Mouse (Mus musculus) liver, postnatal 0 days (tissue): ENCODE measurements around the gene Faim2. TPM values are rescaled to one million over a fixed set of nuclear protein-coding genes. Genes with fewer than 3 reads are reported as not detected.

Source experiments
- ATAC-seq: fragments of 200-750 bp; cut with Nextera tagmentation; 2 replicates; pipeline ENCODE4 v1.8.0; 2017; ENCODE audit warnings: mild to moderate bottlenecking, moderate library complexity
- DNase-seq: peaks from one replicate; pipeline ENCODE4 v3.0.0-alpha.2; 2016
- H3K27ac ChIP-seq: fragments of 300-500 bp; sonication (generic); 2 replicates; pipeline ENCODE4 v1.5.1; 2014; ENCODE audit warnings: antibody characterized with exemption, moderate library complexity, mild to moderate bottlenecking, low read depth
- H3K27me3 ChIP-seq: fragments of 300-500 bp; sonication (generic); 2 replicates; pipeline ENCODE4 v1.6.1; 2014; ENCODE audit warnings: low read length, control low read depth, mixed read lengths; ENCODE audit not compliant: insufficient read depth
- H3K36me3 ChIP-seq: fragments of 300-500 bp; sonication (generic); replicated peaks from 2 replicates; pipeline ENCODE4 v1.6.1; 2014; ENCODE audit warnings: mild to moderate bottlenecking, control low read depth, low read length, moderate library complexity, mixed read lengths; ENCODE audit not compliant: insufficient read depth
- H3K4me1 ChIP-seq: fragments of 300-500 bp; sonication (generic); 2 replicates; pipeline ENCODE4 v1.6.1; 2014; ENCODE audit warnings: antibody characterized with exemption, mild to moderate bottlenecking, control low read depth; ENCODE audit not compliant: insufficient read depth
- H3K4me2 ChIP-seq: fragments of 300-500 bp; sonication (generic); 2 replicates; pipeline ENCODE4 v1.6.1; 2014; ENCODE audit warnings: low read depth, mild to moderate bottlenecking, low read length, moderate library complexity, mixed read lengths
- H3K4me3 ChIP-seq: fragments of 300-500 bp; sonication (generic); 2 replicates; pipeline ENCODE4 v1.5.1; 2014; ENCODE audit warnings: low read depth, low read length
- H3K9ac ChIP-seq: fragments of 300-500 bp; sonication (generic); replicated peaks from 2 replicates; pipeline ENCODE4 v1.6.1; 2014; ENCODE audit warnings: mild to moderate bottlenecking, moderate library complexity
- H3K9me3 ChIP-seq: fragments of 300-500 bp; sonication (generic); 2 replicates; pipeline ENCODE4 v1.6.1; 2016; ENCODE audit warnings: mild to moderate bottlenecking, control low read depth, low read length, mixed read lengths
- CTCF ChIP-seq: sonication (generic); IDR thresholded peaks from 2 replicates; pipeline ENCODE4 v1.5.1; 2016; ENCODE audit warnings: antibody characterized with exemption, low read depth
- EP300 ChIP-seq: IDR thresholded peaks from 2 replicates; pipeline ENCODE4 v1.6.1; 2016; ENCODE audit warnings: antibody characterized with exemption, low read depth, mild to moderate bottlenecking
- WGBS: fragments of 180-500 bp; shearing (Covaris S2); extraction: QIAGEN DNeasy Blood & Tissue Kit; methylation state at CpG from one replicate; pipeline ENCODE4 v1.1.7; 2014; ENCODE audit not compliant: insufficient replicate concordance; 5-methylcytosine and 5-hydroxymethylcytosine counted together
- polyA plus RNA-seq: library from polyadenylated mRNA; unstranded; fragments of >200 nt; fragmentation: Nextera tagmentation; extraction: Ambion mirVana; gene quantifications from 2 replicates; pipeline ENCODE4 v1.2.1, GENCODE M21; 2015

The Faim2 gene
- polyA plus RNA-seq, 1 experiment from 2014 or later = not detected

GRCm38 (mm10) chr15:99553767-99554166 lies 25.8 kb upstream of the Faim2 start:
- 65% methylated on average over 6 of the region's 6 CpGs for WGBS
- Histone ChIP-seq H3K27me3 (no peaks in the 10 kb centered on the region), H3K9me3 (no peaks in the 10 kb centered on the region), H3K27ac (no peak overlapping the region), H3K9ac (no peak overlapping the region), H3K4me3 (no peak overlapping the region), H3K36me3 (no peaks in the 10 kb centered on the region), H3K4me2 (no peak overlapping the region), H3K4me1 (no peaks in the 10 kb centered on the region)
- no peak for TF ChIP-seq CTCF
- TF ChIP-seq EP300 = no peak
- DNase-seq (no peak), ATAC-seq (no peak)

- WGBS = 46% methylated on average over 2 of the region's 2 CpGs
Measured at GRCm38 (mm10) chr15:99549901-99550300, 21.9 kb upstream of the Faim2 start.

GRCm38 (mm10) chr15:99547732-99548131 lies 19.8 kb upstream of the Faim2 start:
- Histone ChIP-seq H3K27ac (no peak overlapping the region), H3K4me3 (no peak overlapping the region), H3K9me3 (no peaks in the 10 kb centered on the region), H3K4me1 (no peaks in the 10 kb centered on the region), H3K36me3 (no peaks in the 10 kb centered on the region), H3K9ac (no peak overlapping the region), H3K27me3 (peaks cover 8% of the 10 kb centered on the region; the same call in 1 of the 2 replicates), H3K4me2 (no peak overlapping the region)
- 63% methylated on average over 6 of the region's 6 CpGs for WGBS
- ATAC-seq (no peak), DNase-seq (no peak)
- TF ChIP-seq EP300 (no peak), CTCF (no peak)

More at GRCm38 (mm10) chr15:99549901-99550300, 21.9 kb upstream of the Faim2 start:
- no peak for TF ChIP-seq CTCF
- no peak for TF ChIP-seq EP300
- no peak for DNase-seq
- no peak for ATAC-seq
- no peak overlapping the region for H3K4me2 ChIP-seq
- no peak overlapping the region for H3K4me3 ChIP-seq
- no peaks in the 10 kb centered on the region for H3K9me3 ChIP-seq
- H3K4me1 ChIP-seq = no peaks in the 10 kb centered on the region
- no peak overlapping the region for H3K9ac ChIP-seq
- H3K27ac ChIP-seq = no peak overlapping the region
- no peaks in the 10 kb centered on the region for H3K36me3 ChIP-seq
- peaks cover 4% of the 10 kb centered on the region; the same call in 1 of the 2 replicates for H3K27me3 ChIP-seq

GRCm38 (mm10) chr15:99546596-99546995 lies 18.6 kb upstream of the Faim2 start:
- H3K27me3 ChIP-seq = peaks cover 8% of the 10 kb centered on the region; the same call in 1 of the 2 replicates
- no peak overlapping the region for H3K4me3 ChIP-seq
- ATAC-seq = no peak
- WGBS = 82% methylated on average over 11 of the region's 11 CpGs
- H3K36me3 ChIP-seq = no peaks in the 10 kb centered on the region
- TF ChIP-seq CTCF = no peak
- no peak for TF ChIP-seq EP300
- H3K9me3 ChIP-seq = no peaks in the 10 kb centered on the region
- no peaks in the 10 kb centered on the region for H3K4me1 ChIP-seq
- H3K27ac ChIP-seq = no peak overlapping the region
- no peak overlapping the region for H3K9ac ChIP-seq
- H3K4me2 ChIP-seq = no peak overlapping the region
- DNase-seq = no peak

- 44% methylated on average over 7 of the region's 7 CpGs for WGBS
- ATAC-seq = no peak
- Histone ChIP-seq H3K4me3 (no peak overlapping the region), H3K36me3 (no peaks in the 10 kb centered on the region), H3K4me1 (no peaks in the 10 kb centered on the region), H3K9ac (no peak overlapping the region), H3K4me2 (no peak overlapping the region), H3K9me3 (no peaks in the 10 kb centered on the region), H3K27me3 (peaks cover 11% of the 10 kb centered on the region; the same call in 1 of the 2 replicates), H3K27ac (no peak overlapping the region)
- no peak for DNase-seq
- TF ChIP-seq CTCF = no peak
Measured at GRCm38 (mm10) chr15:99544047-99544446, 16.1 kb upstream of the Faim2 start.

- peaks cover 7% of the 10 kb centered on the region; the same call in 1 of the 2 replicates for H3K27me3 ChIP-seq
- no peak overlapping the region for H3K27ac ChIP-seq
- H3K4me1 ChIP-seq = no peaks in the 10 kb centered on the region
- ATAC-seq (no peak), DNase-seq (no peak)
- 65% methylated on average over 8 of the region's 8 CpGs for WGBS
- H3K4me2 ChIP-seq = no peak overlapping the region
- H3K9ac ChIP-seq = no peak overlapping the region
- no peaks in the 10 kb centered on the region for H3K9me3 ChIP-seq
- no peak overlapping the region for H3K4me3 ChIP-seq
- no peaks in the 10 kb centered on the region for H3K36me3 ChIP-seq
- no peak for TF ChIP-seq EP300
- TF ChIP-seq CTCF = no peak
Measured at GRCm38 (mm10) chr15:99539891-99540290, 11.9 kb upstream of the Faim2 start.
